Mouse (Mus musculus) lung, postnatal 14 days (tissue): Measurements from ENCODE around the gene Trh.

Experiments
- DNase-seq: peaks from one replicate; pipeline ENCODE4 v3.0.0; 2021

The Trh gene

DNA sequence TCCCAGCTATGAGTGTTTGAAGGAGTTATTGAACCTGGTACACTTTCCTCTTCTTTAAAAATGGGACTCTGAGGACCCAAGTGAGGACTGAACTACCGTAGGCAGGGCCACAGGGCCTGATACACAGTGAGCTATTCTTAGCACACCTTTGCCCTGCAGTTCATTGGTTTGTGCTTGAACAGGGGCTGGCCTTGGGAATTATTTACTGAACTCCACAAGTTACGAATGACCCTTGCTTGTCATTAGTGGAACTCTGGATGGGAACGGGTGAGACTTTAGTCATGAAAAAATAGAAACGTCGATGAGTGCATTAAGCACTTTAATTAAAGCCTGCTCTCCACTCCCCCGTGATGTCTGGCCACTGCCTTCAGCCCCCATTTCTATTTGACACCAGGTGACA lies 22.8 kb downstream of the Trh start:
- no peak for DNase-seq

GRCm38 (mm10) chr6:92219445-92219844 lies 25.0 kb downstream of the Trh start:
- DNase-seq = peak; percentile 8

DNA sequence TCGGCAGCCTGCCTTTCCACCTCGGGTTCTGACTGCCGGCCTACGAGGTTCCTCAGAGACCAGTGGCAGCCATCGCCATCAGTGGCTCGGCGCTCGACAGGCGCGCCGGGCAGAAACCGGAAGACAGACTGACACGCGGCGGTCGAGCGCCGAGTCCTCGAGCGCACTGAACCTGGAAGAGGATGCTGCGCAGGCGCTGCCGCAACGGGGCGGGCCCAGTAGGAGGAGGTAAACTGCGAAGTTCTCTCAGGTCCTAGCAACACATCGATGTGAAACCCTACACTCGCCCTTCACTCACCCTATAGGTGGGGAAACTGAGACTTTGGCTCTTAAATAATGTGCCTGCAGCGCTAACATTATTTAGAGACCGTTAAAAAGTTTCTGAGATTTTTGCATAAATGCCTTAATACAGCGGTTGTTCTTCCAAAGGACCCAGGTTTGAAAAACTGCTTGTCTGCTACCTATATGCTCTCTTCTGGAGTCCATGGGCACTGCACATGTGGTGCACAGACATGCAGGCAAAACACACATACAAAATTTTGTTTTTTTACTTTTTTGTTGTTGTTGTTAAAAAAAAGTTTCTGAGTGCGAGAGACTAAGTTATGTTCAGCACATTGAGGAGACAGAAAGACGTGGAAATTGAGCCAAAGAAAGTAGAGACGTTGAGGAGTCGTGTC lies 29.5 kb downstream of the Trh start, which contains the start of gene Rbsn:
Rbsn (minus strand) TSS at position 153 of the 677 bp plus-strand sequence.
- peak; percentile 91 for DNase-seq

DNA sequence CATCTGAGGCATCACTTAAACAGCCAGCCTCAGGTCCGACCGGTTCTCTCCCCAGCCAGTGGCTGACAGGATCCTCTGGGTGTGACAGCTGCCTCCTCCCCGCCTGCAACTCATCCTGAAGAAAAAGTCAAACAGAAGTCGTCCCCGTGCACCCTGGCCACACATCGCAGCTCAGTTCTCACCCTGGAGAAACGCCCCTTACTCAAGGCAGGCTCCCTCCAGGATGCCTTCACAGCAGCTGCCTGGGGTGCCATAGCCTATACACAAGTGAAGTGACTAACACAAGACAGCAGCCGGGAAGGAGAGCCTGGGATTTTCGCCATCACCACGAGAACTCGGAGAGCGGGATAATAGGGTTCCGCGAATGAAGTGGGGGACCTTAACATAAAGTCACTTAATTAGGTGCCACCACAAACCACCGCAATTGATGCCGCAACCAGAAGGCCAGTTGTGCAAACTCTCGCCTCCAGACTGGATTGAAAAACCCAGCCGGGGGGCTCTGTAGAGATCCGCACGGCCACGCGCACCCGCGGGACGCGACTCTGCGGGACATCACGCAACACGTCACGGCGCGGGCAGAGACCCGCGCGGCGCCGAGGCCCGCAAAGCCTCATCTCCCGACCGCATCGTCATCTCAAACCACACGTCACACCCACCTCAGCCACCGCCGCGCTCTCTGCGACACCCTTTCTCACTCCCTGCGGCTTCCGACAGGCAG lies 30.2 kb downstream of the Trh start:
- DNase-seq = no peak

DNA sequence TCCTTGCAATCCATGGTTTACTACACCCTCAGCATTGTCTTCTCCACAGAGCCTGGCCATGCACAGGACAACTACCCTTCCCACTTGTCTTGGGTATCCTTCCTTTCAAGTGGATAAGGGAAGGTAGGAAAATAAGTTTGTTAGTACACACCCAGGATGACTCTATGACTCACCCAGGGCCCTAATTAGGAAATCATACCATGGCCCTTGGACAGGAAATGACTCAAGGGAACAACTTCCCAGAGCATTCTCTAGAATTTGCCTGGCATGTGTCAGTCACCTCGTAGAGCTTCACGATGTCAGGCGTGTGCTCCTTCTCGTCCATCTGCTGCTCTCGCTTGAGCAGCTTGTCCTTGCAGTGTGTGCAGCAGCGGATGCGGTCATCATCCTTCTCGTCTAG lies 45.0 kb downstream of the Trh start:
- no peak for DNase-seq
